Mouse (Mus musculus) midbrain, postnatal 0 days (tissue): ENCODE results near the gene Cnot4. TPM values are rescaled to one million over a fixed set of nuclear protein-coding genes. Genes with fewer than 3 reads are reported as not detected.
A peak's percentile ranks its signal among the peaks of the same experiment; 100 is the strongest.

Experiments used
- ATAC-seq: fragments of 200-750 bp; cut with Nextera tagmentation; 2 replicates; pipeline ENCODE4 v1.8.0; 2017; ENCODE audit warnings: moderate number of reproducible peaks, mild to moderate bottlenecking, moderate TSS enrichment, moderate library complexity; ENCODE audit not compliant: low FRiP score
- DNase-seq: peaks from one replicate; pipeline ENCODE4 v3.0.0-alpha.2; 2015; ENCODE audit warnings: low spot score
- H3K27ac ChIP-seq: fragments of 300-500 bp; sonication (generic); 2 replicates; pipeline ENCODE4 v1.5.1; 2014; ENCODE audit warnings: low read depth, mild to moderate bottlenecking, low read length, mixed read lengths
- H3K27me3 ChIP-seq: fragments of 300-500 bp; sonication (generic); 2 replicates; pipeline ENCODE4 v1.6.1; 2014; ENCODE audit warnings: low read length, control low read depth, mixed read lengths; ENCODE audit not compliant: insufficient read depth
- H3K36me3 ChIP-seq: fragments of 300-500 bp; sonication (generic); 2 replicates; pipeline ENCODE4 v1.6.1; 2014; ENCODE audit warnings: low read length, control low read depth, mixed read lengths; ENCODE audit not compliant: insufficient read depth
- H3K4me1 ChIP-seq: fragments of 300-500 bp; sonication (generic); 2 replicates; pipeline ENCODE4 v1.6.1; 2014; ENCODE audit warnings: mild to moderate bottlenecking, control low read depth, antibody characterized with exemption, low read length, mixed read lengths; ENCODE audit not compliant: insufficient read depth
- H3K4me2 ChIP-seq: fragments of 300-500 bp; sonication (generic); 2 replicates; pipeline ENCODE4 v1.6.1; 2014; ENCODE audit warnings: low read depth, mild to moderate bottlenecking, low read length, mixed read lengths; ENCODE audit not compliant: poor library complexity, severe bottlenecking
- H3K4me3 ChIP-seq: fragments of 300-500 bp; sonication (generic); 2 replicates; pipeline ENCODE4 v1.5.1; 2014; ENCODE audit warnings: low read depth, mild to moderate bottlenecking, low read length, moderate library complexity
- H3K9ac ChIP-seq: fragments of 300-500 bp; sonication (generic); replicated peaks from 2 replicates; pipeline ENCODE4 v1.6.1; 2014; ENCODE audit warnings: mild to moderate bottlenecking, low read length, moderate library complexity, mixed read lengths; ENCODE audit not compliant: poor library complexity, severe bottlenecking
- H3K9me3 ChIP-seq: fragments of 300-500 bp; sonication (generic); 2 replicates; pipeline ENCODE4 v1.6.1; 2016; ENCODE audit warnings: low read length, control low read depth
- CTCF ChIP-seq: IDR thresholded peaks from 2 replicates; pipeline ENCODE4 v1.5.1; 2016; ENCODE audit warnings: antibody characterized with exemption, mild to moderate bottlenecking
- WGBS: fragments of 180-500 bp; shearing (Covaris S2); extraction: QIAGEN DNeasy Blood & Tissue Kit; methylation state at CpG from one replicate; pipeline ENCODE4 v1.1.7; 2014; 5-methylcytosine and 5-hydroxymethylcytosine counted together
- polyA plus RNA-seq: library from polyadenylated mRNA; unstranded; fragments of >200 nt; fragmentation: Nextera tagmentation; extraction: Ambion mirVana; gene quantifications from 2 replicates; pipeline ENCODE4 v1.2.1, GENCODE M21; 2015
- total RNA-seq: library from RNA; depleted of rRNA; stranded (reverse); fragments of >200 nt; gene quantifications from 2 replicates; pipeline ENCODE4 v1.2.3, GENCODE M21; 2014; rRNA removed

Gene Cnot4
- total and polyA plus RNA-seq, 2 experiments from 2014 or later = 28.0 to 33.9 TPM

DNA sequence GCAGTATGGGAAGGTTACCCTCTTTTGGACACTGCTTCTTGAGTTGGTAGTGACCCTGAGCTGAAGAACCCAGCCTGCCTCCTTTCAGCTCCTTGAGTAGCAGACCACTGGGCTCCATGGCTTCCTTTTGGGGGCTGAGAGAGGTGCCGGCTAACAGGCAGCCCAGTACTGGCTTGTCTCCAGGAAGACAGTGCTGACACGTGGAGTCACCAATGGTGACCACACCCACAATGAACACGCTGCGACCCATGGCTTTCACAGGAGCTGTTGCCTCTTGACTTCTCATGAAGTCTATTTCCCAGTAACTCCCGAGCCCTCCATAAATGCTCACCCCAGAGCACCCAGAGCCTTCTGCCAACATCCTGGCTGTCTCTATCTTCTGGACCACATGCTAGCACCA lies 138.8 kb downstream of the Cnot4 start:
- no peak for TF ChIP-seq CTCF
- no peak overlapping the region for H3K27ac ChIP-seq
- WGBS = 72% methylated on average over 5 of the region's 5 CpGs
- H3K4me2 ChIP-seq = no peak overlapping the region
- ATAC-seq (no peak), DNase-seq (no peak)
- no peak overlapping the region for H3K9ac ChIP-seq
- H3K27me3 ChIP-seq = no peaks in the 10 kb centered on the region
- no peak overlapping the region for H3K4me3 ChIP-seq
- no peaks in the 10 kb centered on the region for H3K36me3 ChIP-seq
- no peaks in the 10 kb centered on the region for H3K4me1 ChIP-seq
- H3K9me3 ChIP-seq = no peaks in the 10 kb centered on the region

GRCm38 (mm10) chr6:34989263-34989662 lies 144.3 kb downstream of the Cnot4 start:
- Histone ChIP-seq H3K27me3 (no peaks in the 10 kb centered on the region), H3K4me2 (no peak overlapping the region), H3K9ac (no peak overlapping the region), H3K27ac (no peak overlapping the region), H3K9me3 (no peaks in the 10 kb centered on the region), H3K36me3 (no peaks in the 10 kb centered on the region), H3K4me3 (no peak overlapping the region), H3K4me1 (no peaks in the 10 kb centered on the region)
- ATAC-seq = no peak
- TF ChIP-seq CTCF = no peak
- DNase-seq = no peak
- whole genome bisulfite sequencing = 78% methylated on average over 6 of the region's 6 CpGs

DNA sequence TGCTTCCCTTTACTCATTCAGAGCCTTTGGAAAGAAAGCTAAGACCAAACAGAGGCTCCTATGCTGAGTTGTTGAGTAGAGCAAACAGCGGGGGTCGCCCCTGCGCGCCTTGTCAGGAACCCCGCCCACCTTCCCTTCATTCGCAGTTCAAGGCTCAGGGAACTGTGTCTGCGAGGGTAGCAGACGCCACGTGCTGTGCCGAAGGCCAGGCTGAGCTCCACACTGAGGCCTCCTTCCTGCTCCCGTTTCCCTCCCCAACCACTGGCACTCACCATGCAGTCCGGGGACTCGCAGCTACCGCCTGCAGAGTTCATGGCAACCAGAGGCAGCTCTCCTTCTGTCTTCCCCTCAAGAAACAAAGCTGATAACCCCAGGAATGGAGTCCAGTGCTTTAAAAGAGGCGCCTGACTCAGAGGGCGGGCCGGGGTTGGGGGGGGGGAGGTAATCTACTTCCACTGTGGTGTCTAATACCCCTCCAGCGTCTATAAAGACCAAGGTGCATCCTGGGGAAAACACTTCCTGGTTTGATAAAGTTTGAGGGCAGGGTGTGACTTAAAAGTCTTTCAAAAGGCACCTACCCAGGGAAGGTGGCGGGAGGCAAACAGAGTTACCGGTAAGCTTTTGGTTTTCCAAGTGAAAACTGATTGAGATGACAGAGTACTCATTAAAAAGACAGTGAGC lies 145.3 kb downstream of the Cnot4 start, which contains the start of gene Slc23a4:
Slc23a4 (minus strand) TSS at position 324 of the 681 bp plus-strand sequence.
- Histone ChIP-seq H3K4me2 (no peak within 1 kb of the TSS), H3K4me1 (no peaks in the 10 kb centered on the region), H3K9ac (no peak within 1 kb of the TSS), H3K27ac (no peak within 1 kb of the TSS), H3K27me3 (no peaks in the 10 kb centered on the region), H3K9me3 (no peaks in the 10 kb centered on the region), H3K4me3 (no peak within 1 kb of the TSS), H3K36me3 (no peaks in the 10 kb centered on the region)
- ATAC-seq = no peak
- TF ChIP-seq CTCF = 0 out of 2 replicates have a peak, but pooled peaks have one; percentile 3
- WGBS = 10% methylated on average over 20 of the region's 20 CpGs
- DNase-seq = no peak

DNA sequence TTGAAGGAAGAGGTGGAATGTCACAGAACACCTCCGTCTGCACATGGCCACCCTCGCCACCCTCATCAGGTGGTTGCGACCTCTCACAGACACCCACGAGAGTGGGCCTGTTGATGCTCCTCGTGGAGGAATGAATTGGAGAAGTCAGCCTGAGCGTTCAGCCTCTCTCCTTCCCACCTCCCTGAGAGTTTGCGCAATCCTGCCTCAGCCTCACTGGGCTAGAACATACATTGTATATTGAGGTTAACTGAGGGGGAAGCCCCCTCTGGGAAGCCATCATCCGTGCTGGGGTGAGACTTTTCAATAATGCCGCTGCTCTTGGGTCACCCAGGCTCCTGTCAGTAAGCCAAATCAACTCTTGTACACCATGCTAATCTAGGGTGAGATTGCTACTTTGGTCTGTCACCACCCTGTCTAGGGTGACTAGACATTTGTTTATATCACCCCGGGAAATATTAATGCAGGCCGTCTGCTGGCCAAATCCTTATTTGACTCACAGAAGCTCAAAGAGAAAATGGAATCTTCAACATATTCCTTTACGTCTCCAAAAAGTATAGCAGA lies 146.4 kb downstream of the Cnot4 start:
- DNase-seq = no peak
- ATAC-seq = no peak
- H3K9ac ChIP-seq = no peak overlapping the region
- WGBS = 90% methylated on average over 12 of the region's 12 CpGs
- H3K27ac ChIP-seq = no peak overlapping the region
- H3K4me3 ChIP-seq = no peak overlapping the region
- H3K4me2 ChIP-seq = no peak overlapping the region
- H3K36me3 ChIP-seq = no peaks in the 10 kb centered on the region
- TF ChIP-seq CTCF = no peak
- no peaks in the 10 kb centered on the region for H3K4me1 ChIP-seq
- no peaks in the 10 kb centered on the region for H3K9me3 ChIP-seq
- no peaks in the 10 kb centered on the region for H3K27me3 ChIP-seq

GRCm38 (mm10) chr6:34980661-34981060 lies 152.9 kb downstream of the Cnot4 start:
- Histone ChIP-seq H3K4me2 (no peak overlapping the region), H3K9ac (no peak overlapping the region), H3K27ac (no peak overlapping the region), H3K4me1 (no peaks in the 10 kb centered on the region), H3K27me3 (no peaks in the 10 kb centered on the region), H3K36me3 (no peaks in the 10 kb centered on the region), H3K4me3 (no peak overlapping the region), H3K9me3 (no peaks in the 10 kb centered on the region)
- DNase-seq (no peak), ATAC-seq (no peak)
- WGBS = 66% methylated on average over 9 of the region's 9 CpGs
- no peak for TF ChIP-seq CTCF

GRCm38 (mm10) chr6:34979291-34979690 lies 154.2 kb downstream of the Cnot4 start:
- TF ChIP-seq CTCF = no peak

More at GRCm38 (mm10) chr6:34979291-34979690, 154.2 kb downstream of the Cnot4 start:
- H3K36me3 ChIP-seq = no peaks in the 10 kb centered on the region
- no peak for ATAC-seq
- H3K9me3 ChIP-seq = no peaks in the 10 kb centered on the region
- 87% methylated on average over 3 of the region's 3 CpGs for WGBS
- no peak for DNase-seq
- no peaks in the 10 kb centered on the region for H3K27me3 ChIP-seq
- H3K4me1 ChIP-seq = no peaks in the 10 kb centered on the region
- H3K9ac ChIP-seq = no peak overlapping the region
- no peak overlapping the region for H3K4me2 ChIP-seq
- H3K4me3 ChIP-seq = no peak overlapping the region
- no peak overlapping the region for H3K27ac ChIP-seq

Other genes with a start within 250 kb of the Cnot4 start
- 46.2 and 52.6 TPM in 2 replicates for gene Wdr91, start 222.8 kb downstream of the Cnot4 start, total RNA-seq
- 17.7 and 19.1 TPM in 2 replicates for gene Wdr91, start 222.8 kb downstream of the Cnot4 start, polyA plus RNA-seq
- not detected in 2 replicates for gene Stra8, start 213.6 kb downstream of the Cnot4 start, total RNA-seq
- gene Stra8, start 213.6 kb downstream of the Cnot4 start, polyA plus RNA-seq = not detected in 2 replicates
- 1.1 and 1.2 TPM in 2 replicates for gene Slc23a4, start 145.3 kb downstream of the Cnot4 start, total RNA-seq
- 0.43 and 0.87 TPM in 2 replicates for gene Slc23a4, start 145.3 kb downstream of the Cnot4 start, polyA plus RNA-seq
- 41.7 and 50.2 TPM in 2 replicates for gene Nup205, start 43.7 kb upstream of the Cnot4 start, total RNA-seq
- gene Nup205, start 43.7 kb upstream of the Cnot4 start, polyA plus RNA-seq = 9.4 and 10.3 TPM in 2 replicates
- gene Slc13a4, start 174.4 kb upstream of the Cnot4 start, total RNA-seq = 17.2 and 19.6 TPM in 2 replicates
- 13.6 and 14.3 TPM in 2 replicates for gene Slc13a4, start 174.4 kb upstream of the Cnot4 start, polyA plus RNA-seq
- 4.2 and 7.3 TPM in 2 replicates for gene Fam180a, start 192.4 kb upstream of the Cnot4 start, total RNA-seq
- 4.6 and 5.6 TPM in 2 replicates for gene Fam180a, start 192.4 kb upstream of the Cnot4 start, polyA plus RNA-seq